Mouse (Mus musculus): Measurements from ENCODE around the gene Man2a1. TPM values are rescaled to one million over a fixed set of nuclear protein-coding genes. Genes with fewer than 3 reads are reported as not detected.
A peak's percentile ranks its signal among the peaks of the same experiment; 100 is the strongest.

Man2a1 gene
- polyA plus RNA-seq, 1 experiment from 2014 or later: 5.1 TPM

GRCm38 (mm10) chr17:64789175-64789574 is 188.6 kb downstream of the Man2a1 start:
- DNase-seq (ENCODE audit: low spot score): no peak
- Histone ChIP-seq H3K9me3 (replicated peaks) (no peaks in the 10 kb centered on the region), H3K27ac (no peak overlapping the region), H3K27me3 (ENCODE audit: low read depth, poor library complexity, severe bottlenecking) (no peaks in the 10 kb centered on the region), H3K36me3 (no peaks in the 10 kb centered on the region), H3K4me3 (no peak overlapping the region), H3K4me1 (peaks cover 8% of the 10 kb centered on the region; the same call in 1 of the 2 replicates)
- 56% methylated on average over 3 of the region's 3 CpGs for WGBS

GRCm38 (mm10) chr17:64792076-64792475 is 191.5 kb downstream of the Man2a1 start:
- no peaks in the 10 kb centered on the region for H3K9me3 ChIP-seq (replicated peaks)
- no peak overlapping the region for H3K4me3 ChIP-seq
- H3K36me3 ChIP-seq: no peaks in the 10 kb centered on the region
- no peaks in the 10 kb centered on the region for H3K4me1 ChIP-seq
- H3K27ac ChIP-seq: no peak overlapping the region
- DNase-seq (ENCODE audit: low spot score): no peak
- H3K27me3 ChIP-seq (ENCODE audit: low read depth, poor library complexity, severe bottlenecking): no peaks in the 10 kb centered on the region
- WGBS: 89% methylated on average over 3 of the region's 3 CpGs

- Histone ChIP-seq H3K4me3 (no peak overlapping the region), H3K36me3 (no peaks in the 10 kb centered on the region), H3K27me3 (ENCODE audit: low read depth, poor library complexity, severe bottlenecking) (no peaks in the 10 kb centered on the region), H3K27ac (no peak overlapping the region), H3K9me3 (replicated peaks) (no peaks in the 10 kb centered on the region), H3K4me1 (no peaks in the 10 kb centered on the region)
- DNase-seq (ENCODE audit: low spot score): no peak
- WGBS: 73% methylated on average over 5 of the region's 5 CpGs
Observed at GRCm38 (mm10) chr17:64792623-64793022, 192.1 kb downstream of the Man2a1 start.

GRCm38 (mm10) chr17:64802168-64802955 is 201.8 kb downstream of the Man2a1 start:
- Histone ChIP-seq H3K4me3 (no peak overlapping the region), H3K4me1 (peaks cover 14% of the 10 kb centered on the region), H3K27ac (peak overlapping the region; percentile 42; the same call in 1 of the 2 replicates), H3K27me3 (ENCODE audit: low read depth, poor library complexity, severe bottlenecking) (no peaks in the 10 kb centered on the region), H3K9me3 (replicated peaks) (no peaks in the 10 kb centered on the region), H3K36me3 (no peaks in the 10 kb centered on the region)
- 41% methylated on average over 11 of the region's 11 CpGs for WGBS
- DNase-seq (ENCODE audit: low spot score): no peak

GRCm38 (mm10) chr17:64802956-64803275 is 202.4 kb downstream of the Man2a1 start:
- H3K9me3 ChIP-seq (replicated peaks): no peaks in the 10 kb centered on the region
- DNase-seq (ENCODE audit: low spot score): no peak
- peaks cover 14% of the 10 kb centered on the region for H3K4me1 ChIP-seq
- H3K27ac ChIP-seq: 0 out of 2 replicates have a peak overlapping the region, but pooled peaks have one; percentile 42
- no peaks in the 10 kb centered on the region for H3K27me3 ChIP-seq (ENCODE audit: low read depth, poor library complexity, severe bottlenecking)
- H3K4me3 ChIP-seq: no peak overlapping the region
- WGBS: 79% methylated on average over 7 of the region's 7 CpGs
- H3K36me3 ChIP-seq: no peaks in the 10 kb centered on the region

Other genes with a start within 250 kb of the Man2a1 start
- gene 4930583I09Rik, start 235.3 kb downstream of the Man2a1 start, polyA plus RNA-seq (2016; fragmentation: Nextera tagmentation; extraction: Ambion mirVana): not detected in 2 replicates